In genomic region chr9:55345332-55345731, GRCm38 (mm10) we compare ENCODE assay signal across 10 mouse cellular contexts.
"Had no signal": no experiment of that assay in that cellular context is flagged by ENCODE, and none has a peak within 500 bp of the region (broad histone marks: within the 10 kb centered on the region; RNA-seq: fewer than 3 reads in every experiment).

No protein-coding gene starts in this region.

- DNase-seq: kidney, postnatal 10 days; kidney, postnatal 4 days; lung, adult 2 months; lung, postnatal 36 days; right cerebral cortex, postnatal 4 days; spleen, adult 18-20 months; thymus, adult 2 months; thymus, postnatal 4 days had no signal

- ATAC-seq: lung, postnatal 0 days; midbrain, embryonic 13.5 days had no signal
